Mouse (Mus musculus) cerebellum, adult 11-12 months (tissue): ENCODE measurements at regions not wholly inside any gene's neighbourhood (a gene's known extent, or its start where the extent isn't known, plus 50 kb on each side); places are given as distances from the start of the nearest gene placed in this dataset.

Source experiments
- DNase-seq: peaks from one replicate; pipeline ENCODE4 v3.0.0; 2022

DNA sequence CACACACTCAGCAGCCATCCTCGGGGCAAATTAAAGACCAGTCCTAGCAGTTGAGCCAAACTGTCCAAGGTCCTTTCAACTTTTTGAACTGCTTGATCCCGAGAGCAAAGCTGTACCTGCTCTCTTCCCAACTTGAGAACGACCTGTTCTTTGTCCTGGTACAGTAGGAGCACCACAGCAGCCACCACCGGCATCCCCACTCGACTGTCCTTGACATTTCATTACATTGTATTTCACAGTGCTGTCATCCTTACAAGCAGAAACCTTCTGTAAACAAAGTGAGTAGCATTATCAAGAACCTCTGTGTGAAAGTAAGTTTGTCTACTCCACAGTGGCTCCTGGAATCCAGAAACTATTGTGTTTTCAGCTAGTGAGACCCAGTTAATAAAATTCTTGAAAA lies 240.2 kb upstream of the Zfp462 start:
- DNase-seq = no peak

- DNase-seq = no peak
Observed at GRCm38 (mm10) chr4:54709751-54710150, 235.1 kb upstream of the Zfp462 start.

- no peak for DNase-seq
Observed at GRCm38 (mm10) chr4:54712929-54713328, 231.9 kb upstream of the Zfp462 start.

- no peak for DNase-seq
Observed at GRCm38 (mm10) chr4:54714612-54715342, 230.1 kb upstream of the Zfp462 start.

DNA sequence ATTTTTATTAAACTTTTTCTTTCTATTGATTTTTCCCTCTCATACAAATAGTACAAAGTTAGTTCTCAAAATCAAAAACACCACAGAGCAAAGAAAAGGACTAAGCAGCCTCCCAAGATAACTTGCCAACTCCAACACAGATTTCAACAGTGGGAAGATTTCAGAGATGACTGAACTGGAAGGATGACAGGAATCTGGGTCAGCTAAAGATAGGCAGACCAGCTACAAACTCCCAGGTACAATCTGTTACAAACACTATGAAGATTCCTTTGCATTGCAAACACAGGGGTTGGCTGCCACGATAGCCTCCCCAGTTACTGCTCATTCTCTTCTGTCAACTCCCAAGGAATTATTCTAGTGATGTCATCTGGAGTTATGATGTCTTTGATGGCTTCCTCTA lies 226.8 kb upstream of the Zfp462 start:
- DNase-seq = no peak

- no peak for DNase-seq
Observed at GRCm38 (mm10) chr4:54739001-54739400, 205.8 kb upstream of the Zfp462 start.

GRCm38 (mm10) chr4:54751458-54751857 lies 193.4 kb upstream of the Zfp462 start:
- DNase-seq = no peak

GRCm38 (mm10) chr4:54756441-54756840 lies 188.4 kb upstream of the Zfp462 start:
- DNase-seq = no peak

- peak; percentile 78 for DNase-seq
Observed at GRCm38 (mm10) chr4:54757715-54758500, 186.9 kb upstream of the Zfp462 start.

DNA sequence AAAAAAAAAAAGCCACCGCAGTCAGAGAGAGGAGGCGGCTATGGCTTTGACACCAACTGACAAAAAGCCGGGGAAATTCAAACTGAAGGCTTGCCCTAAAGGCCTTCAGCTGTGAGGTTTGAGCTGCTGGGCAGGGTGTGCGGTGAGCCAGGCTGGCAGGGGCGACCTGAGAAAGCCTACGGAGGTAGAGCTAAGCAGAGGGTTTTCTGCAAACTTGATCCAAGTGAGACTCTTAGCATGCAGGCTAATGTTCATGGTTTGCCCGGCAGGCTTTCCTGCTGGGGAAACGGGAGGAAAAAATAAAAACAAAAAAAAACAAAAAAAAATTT lies 186.4 kb upstream of the Zfp462 start:
- DNase-seq = no peak

GRCm38 (mm10) chr4:54761257-54761656 lies 183.6 kb upstream of the Zfp462 start:
- DNase-seq = peak; percentile 19

- no peak for DNase-seq
Observed at GRCm38 (mm10) chr4:54765045-54765444, 179.8 kb upstream of the Zfp462 start.

- DNase-seq = no peak
Observed at GRCm38 (mm10) chr4:54767506-54768200, 177.2 kb upstream of the Zfp462 start.

DNA sequence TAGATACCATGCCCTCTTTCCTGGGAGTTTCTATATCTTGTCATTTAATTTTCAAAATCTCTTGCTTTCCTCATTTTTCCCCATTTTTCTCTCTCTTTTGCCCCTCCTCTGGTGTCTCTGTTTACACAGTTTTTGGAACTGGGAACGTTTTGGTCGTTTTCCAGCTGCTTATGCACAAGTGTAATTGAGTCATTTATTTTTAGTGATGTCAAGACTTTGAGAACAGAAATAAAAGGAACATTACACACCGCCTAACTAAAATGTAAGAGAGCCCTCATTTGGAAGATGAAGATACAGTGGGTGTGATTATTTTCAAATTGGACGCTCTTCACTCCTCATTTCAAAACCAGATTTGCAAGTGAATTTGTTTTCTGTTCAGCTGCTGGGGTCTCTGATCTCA lies 176.0 kb upstream of the Zfp462 start:
- DNase-seq = no peak

- DNase-seq = no peak
Observed at GRCm38 (mm10) chr4:54774066-54774465, 170.8 kb upstream of the Zfp462 start.

DNA sequence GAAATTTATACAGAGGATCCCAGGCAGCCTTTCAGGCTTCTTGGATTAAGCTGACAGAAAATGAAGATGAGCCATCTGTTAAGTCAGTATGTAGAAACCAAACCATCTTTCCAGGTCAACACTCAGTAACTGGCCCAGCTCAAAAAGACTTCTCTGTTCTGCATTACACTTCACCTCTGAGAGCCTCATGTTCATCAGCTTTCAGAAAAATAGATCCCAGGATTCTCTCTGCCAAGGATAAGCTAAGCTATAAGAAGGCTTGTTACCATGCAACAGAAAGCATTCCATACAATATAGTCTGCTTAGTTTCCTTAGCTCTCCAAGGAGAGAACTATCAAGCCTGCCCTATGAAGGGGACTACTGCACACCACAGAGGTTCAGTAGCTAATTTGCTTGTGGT lies 170.1 kb upstream of the Zfp462 start:
- no peak for DNase-seq

DNA sequence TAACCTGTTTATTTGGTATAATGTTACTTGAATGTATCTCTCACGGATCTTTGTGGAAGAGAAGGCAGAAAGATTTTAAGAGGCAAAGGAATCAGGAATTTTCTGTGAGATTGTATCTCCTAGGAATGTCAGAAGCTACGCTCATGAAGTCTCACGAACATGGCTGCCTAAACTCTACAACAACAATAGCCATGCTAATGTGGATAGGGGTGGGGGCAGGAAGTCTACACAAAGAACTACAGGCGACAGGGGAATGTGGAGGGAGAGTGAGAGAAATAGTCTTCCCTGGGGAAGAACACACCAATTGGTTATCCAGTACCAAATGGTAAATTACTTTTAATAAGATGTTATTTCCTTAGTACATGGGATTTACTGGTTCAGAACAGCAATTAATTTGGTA lies 164.3 kb upstream of the Zfp462 start:
- DNase-seq = no peak

DNA sequence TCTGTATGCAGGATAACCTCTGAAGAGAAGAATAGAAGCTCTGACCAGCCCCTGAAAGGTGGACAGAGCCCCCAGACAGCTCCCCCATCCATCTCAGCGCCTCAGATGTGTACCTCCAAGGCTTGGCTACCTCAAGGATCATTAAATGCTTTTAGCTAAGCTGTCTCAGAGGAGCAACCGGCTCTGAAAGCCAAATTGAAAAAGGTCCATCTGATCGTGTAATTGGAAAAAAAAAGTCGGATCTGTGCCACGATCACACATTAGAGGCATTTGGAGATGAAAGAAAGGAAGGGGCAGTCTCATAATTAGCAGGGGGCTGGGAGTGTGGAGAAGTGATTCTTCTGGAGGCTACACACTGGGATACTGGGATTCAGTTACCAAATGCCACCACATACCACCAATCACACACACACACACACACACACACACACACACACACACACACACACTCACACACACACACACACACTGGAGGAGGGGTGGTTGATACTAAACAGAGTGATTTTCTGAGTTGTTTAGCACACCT lies 153.6 kb upstream of the Zfp462 start:
- DNase-seq = no peak

DNA sequence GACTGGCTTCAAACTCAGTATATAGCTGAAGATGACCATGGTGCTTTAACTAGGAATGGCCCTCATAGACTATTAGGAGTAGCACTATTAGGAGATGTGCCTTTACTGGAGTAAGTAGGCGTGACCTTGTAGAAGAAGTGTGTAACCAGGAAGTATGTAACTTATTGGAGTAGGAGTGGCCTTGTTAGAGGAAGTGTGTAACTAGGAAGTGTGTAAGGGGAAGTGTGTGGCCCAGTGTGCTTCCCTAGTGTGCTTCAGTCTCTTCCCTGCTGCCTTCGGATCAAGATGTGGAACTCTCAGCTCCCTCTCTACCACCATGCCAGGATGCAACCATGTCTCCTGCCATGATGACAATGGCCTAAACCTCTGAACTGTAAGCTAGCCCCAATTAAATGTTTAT lies 151.0 kb upstream of the Zfp462 start:
- DNase-seq = no peak

DNA sequence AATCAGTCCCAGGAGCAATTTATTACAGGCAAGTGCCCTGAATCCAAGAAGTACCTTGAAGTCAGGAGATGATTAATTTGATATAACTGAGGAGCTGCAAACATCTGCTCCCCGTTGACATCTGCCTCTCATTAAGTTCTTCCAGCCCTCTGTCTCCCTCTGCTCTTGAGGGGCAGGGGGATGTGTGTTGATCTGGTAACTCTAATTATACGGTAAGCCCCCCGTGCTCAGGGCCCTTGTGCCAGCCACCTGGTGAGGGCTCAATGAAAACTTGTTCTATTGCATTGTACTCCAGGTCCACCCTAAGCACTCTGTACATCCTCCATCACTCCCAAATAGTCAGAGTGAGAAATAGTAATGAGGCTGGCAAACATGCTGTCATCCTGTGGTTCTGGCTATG lies 149.6 kb upstream of the Zfp462 start:
- DNase-seq = no peak

GRCm38 (mm10) chr4:54798523-54798922 lies 146.3 kb upstream of the Zfp462 start:
- DNase-seq = no peak

DNA sequence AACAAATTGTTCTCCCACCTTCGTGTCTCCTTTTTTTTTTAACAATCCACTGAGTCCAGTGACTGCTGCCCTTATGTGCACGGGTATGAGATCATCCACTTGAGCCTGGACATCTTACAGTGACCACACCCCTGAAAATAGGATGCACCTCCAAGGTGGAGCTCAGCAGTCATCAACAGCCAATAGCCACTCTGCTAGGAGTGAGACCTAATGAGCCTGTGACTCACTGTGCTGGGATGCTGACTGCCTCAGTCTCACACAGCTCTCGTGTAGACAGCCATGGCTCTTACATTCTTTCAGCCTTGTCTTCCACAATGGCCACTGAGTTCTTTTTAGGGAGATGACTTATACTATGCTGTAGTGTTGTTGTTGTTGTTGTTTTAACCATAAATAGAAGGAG lies 133.7 kb upstream of the Zfp462 start:
- DNase-seq = no peak

- DNase-seq = no peak
Observed at GRCm38 (mm10) chr4:54812740-54813634, 131.9 kb upstream of the Zfp462 start.
